Mouse (Mus musculus): ENCODE data around the gene Ndc1.

GRCm38 (mm10) chr4:107422176-107422575, 54.6 kb downstream of the Ndc1 start:
- TF ChIP-seq CTCF (conservative IDR thresholded peaks at IDR 0.05; ENCODE audit: low read length) (0 out of 2 replicates have a peak, but pooled peaks have one; percentile 17), NANOG (IDR thresholded peaks at IDR 0.05; ENCODE audit: borderline replicate concordance, low read length) (no peak)
